Mouse (Mus musculus) cortical plate, adult 2 months (tissue): ENCODE measurements around the gene Sri. TPM values are rescaled to one million over a fixed set of nuclear protein-coding genes. Genes with fewer than 3 reads are reported as not detected.
"Not testable (repeated sequence)": the region's sequence is repeated elsewhere in the genome, so short reads cannot be mapped to it uniquely, and the experiment has no call there.

Experiments
- H3K27ac ChIP-seq: fragments of 200-500 bp; 2 replicates; pipeline ENCODE4 v1.5.1; 2012; ENCODE audit warnings: low read length, control low read depth, inconsistent platforms; ENCODE audit not compliant: insufficient read depth
- H3K4me1 ChIP-seq: fragments of 200-500 bp; 2 replicates; pipeline ENCODE4 v1.6.1; 2011; ENCODE audit warnings: low read length; ENCODE audit not compliant: control insufficient read depth, insufficient read depth
- H3K4me3 ChIP-seq: fragments of 200-500 bp; 2 replicates; pipeline ENCODE4 v1.5.1; 2011; ENCODE audit warnings: mild to moderate bottlenecking, low read length, control low read depth; ENCODE audit not compliant: insufficient read depth
- CTCF ChIP-seq: fragments of 200-500 bp; IDR thresholded peaks from 2 replicates; pipeline ENCODE4 v1.5.1; 2011; ENCODE audit warnings: mild to moderate bottlenecking, control low read depth, low read length; ENCODE audit not compliant: insufficient read depth; ENCODE audit errors: extremely low read depth
- POLR2A ChIP-seq: fragments of 200-500 bp; IDR thresholded peaks from 2 replicates; pipeline ENCODE4 v1.6.1; 2011; ENCODE audit warnings: mild to moderate bottlenecking, low read length, control low read depth; ENCODE audit not compliant: insufficient read depth; ENCODE audit errors: extremely low read depth
- polyA plus RNA-seq: library from polyadenylated mRNA; depleted of rRNA; stranded (reverse); fragments of >200 nt; gene quantifications from 2 replicates; pipeline ENCODE4 v1.2.3, GENCODE M21; 2012; rRNA removed

The Sri gene
- polyA plus RNA-seq, result 108 and 124 TPM in 2 replicates

DNA sequence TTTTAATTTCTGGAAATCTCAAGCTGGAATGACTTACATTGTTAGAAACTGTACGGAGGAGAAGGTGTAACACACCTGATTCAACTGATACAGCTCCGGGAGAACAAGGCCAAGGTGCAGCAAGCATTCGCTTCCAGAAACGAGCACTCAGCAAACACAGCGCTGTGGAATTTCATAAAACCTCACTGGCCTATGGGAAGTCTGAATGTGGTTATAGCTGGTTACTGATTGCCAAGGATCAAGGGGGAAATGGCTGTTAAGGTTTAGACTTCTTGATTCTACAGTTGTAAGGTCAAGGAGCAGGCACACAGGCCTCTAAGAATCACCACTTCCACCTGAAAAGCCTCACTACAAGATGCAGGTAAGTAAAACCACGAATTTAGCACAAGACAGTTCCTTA lies at the start of gene Sri:
Sri (plus strand) TSS at position 224 of the 400 bp plus-strand sequence.
- Histone ChIP-seq H3K27ac (no peak within 1 kb of the TSS), H3K4me1 (no peaks in the 10 kb centered on the region), H3K4me3 (no peak within 1 kb of the TSS)
- TF ChIP-seq POLR2A (no peak), CTCF (no peak)

DNA sequence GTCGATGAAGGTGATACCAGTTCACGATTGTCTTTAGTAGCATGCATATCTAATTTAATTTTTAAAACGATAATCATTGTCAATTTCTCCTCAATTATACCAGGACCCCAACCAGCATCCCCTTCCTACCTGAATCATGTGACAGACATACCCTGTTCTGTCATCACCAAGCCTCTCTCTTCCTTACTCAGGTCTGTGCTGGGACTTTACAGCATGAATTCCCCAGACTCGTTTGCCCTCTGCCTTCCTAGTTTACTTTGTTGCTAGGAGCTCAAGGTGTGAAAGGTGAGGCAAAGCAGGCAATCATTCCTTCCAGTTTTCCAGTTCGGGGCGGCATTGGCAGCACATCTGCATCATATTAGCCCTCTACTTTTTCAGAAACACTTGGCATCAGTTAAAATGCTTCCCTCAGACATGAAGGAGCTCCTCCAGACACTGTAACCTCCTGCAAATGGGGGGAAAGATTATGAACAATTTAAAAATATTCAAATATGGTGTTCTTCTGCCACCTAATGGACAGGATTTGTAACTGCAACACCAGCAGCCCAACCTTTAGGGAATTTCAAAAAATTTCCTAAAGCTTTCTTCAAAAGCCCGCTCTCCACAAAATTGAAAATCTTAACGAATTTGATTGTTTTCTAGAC lies 49.4 kb upstream of the Sri start:
- H3K27ac ChIP-seq, result no peak overlapping the region
- peaks cover 4% of the 10 kb centered on the region for H3K4me1 ChIP-seq
- H3K4me3 ChIP-seq, result no peak overlapping the region
- TF ChIP-seq POLR2A (no peak), CTCF (peak; percentile 31; the same call in 1 of the 2 replicates)

DNA sequence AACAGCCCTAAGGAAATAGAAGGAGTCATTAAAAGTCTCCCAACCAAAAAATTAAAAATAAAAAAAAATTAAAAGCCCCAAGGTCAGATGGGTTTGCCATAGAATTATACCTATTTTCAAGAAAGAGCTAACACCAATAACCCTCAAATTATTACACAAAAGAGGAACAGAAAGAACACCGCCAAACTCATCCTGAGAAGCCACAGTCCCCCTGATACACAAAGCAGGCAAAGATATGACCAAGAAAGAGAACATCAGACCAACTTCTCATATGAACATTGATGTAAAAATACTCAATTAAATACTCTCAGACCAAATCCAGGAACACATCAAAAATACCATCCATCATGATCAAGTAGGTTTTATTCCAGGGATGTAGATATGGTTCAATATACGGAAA lies 48.8 kb upstream of the Sri start:
- Histone ChIP-seq H3K4me3 (no peak overlapping the region), H3K27ac (no peak overlapping the region), H3K4me1 (peaks cover 4% of the 10 kb centered on the region)
- TF ChIP-seq CTCF (no peak), POLR2A (no peak)

DNA sequence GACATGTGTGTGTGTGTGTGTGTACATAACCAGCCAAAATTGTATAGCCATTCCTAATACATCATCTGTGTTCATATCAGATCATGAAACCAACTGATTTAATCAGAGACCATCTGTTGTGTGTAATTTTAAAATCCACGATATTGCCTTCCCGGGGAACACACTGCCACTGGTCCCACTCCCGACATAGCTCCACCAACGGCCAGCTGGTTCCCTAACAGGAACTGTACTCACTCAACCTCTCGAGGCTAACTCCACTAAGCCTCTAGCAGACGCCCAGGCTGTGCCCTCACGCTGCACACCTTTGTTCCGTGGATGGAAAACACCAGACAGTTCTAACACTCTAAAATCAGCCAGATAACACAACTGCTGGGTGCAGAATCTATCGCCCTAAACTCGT lies 45.4 kb upstream of the Sri start:
- TF ChIP-seq CTCF, result no peak
- no peak for TF ChIP-seq POLR2A
- no peak overlapping the region for H3K4me3 ChIP-seq
- peaks cover 4% of the 10 kb centered on the region for H3K4me1 ChIP-seq
- no peak overlapping the region for H3K27ac ChIP-seq

DNA sequence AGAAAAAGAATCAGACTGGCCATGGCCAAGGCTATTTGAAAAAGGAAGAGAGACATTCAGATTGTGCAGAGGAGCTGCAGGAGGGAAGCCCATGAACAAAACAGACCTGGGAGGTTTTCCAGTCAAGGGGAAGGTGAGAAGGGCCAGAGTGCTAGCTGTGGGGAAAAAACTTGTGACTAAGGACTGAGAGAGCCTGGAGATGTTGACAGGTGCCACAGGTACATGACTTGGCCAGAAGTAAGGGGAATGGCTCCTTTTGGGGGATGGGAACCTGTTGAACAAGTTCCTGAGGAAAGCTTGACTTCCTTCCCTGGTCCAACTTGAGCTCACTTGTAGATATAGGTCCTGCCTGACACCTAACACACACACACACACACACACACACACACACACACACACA lies 43.1 kb upstream of the Sri start:
- H3K4me3 ChIP-seq, result no peak overlapping the region
- TF ChIP-seq POLR2A (no peak), CTCF (no peak)
- H3K27ac ChIP-seq, result no peak overlapping the region
- peaks cover 2% of the 10 kb centered on the region; the same call in 1 of the 2 replicates for H3K4me1 ChIP-seq

GRCm38 (mm10) chr5:8013276-8013675 lies 32.6 kb upstream of the Sri start:
- no peak for TF ChIP-seq POLR2A
- no peak for TF ChIP-seq CTCF
- Histone ChIP-seq H3K27ac (no peak overlapping the region), H3K4me3 (no peak overlapping the region), H3K4me1 (no peaks in the 10 kb centered on the region)

GRCm38 (mm10) chr5:8034596-8034995 lies 11.3 kb upstream of the Sri start:
- H3K4me1 ChIP-seq, result not testable (repeated sequence)

GRCm38 (mm10) chr5:8053827-8054226 lies 7.9 kb downstream of the Sri start:
- Histone ChIP-seq H3K4me3 (no peak overlapping the region), H3K27ac (no peak overlapping the region), H3K4me1 (peaks cover 4% of the 10 kb centered on the region)
- TF ChIP-seq POLR2A (no peak), CTCF (no peak)

More at GRCm38 (mm10) chr5:8034596-8034995, 11.3 kb upstream of the Sri start:
- H3K4me3 ChIP-seq, H3K27ac ChIP-seq: not testable (repeated sequence)

- no peak for TF ChIP-seq CTCF
- TF ChIP-seq POLR2A, result no peak
- Histone ChIP-seq H3K4me1 (peaks cover 4% of the 10 kb centered on the region), H3K4me3 (peak overlapping the region; percentile 99), H3K27ac (peak overlapping the region; percentile 94)
Measured at GRCm38 (mm10) chr5:8055721-8056129, 9.8 kb downstream of the Sri start.

DNA sequence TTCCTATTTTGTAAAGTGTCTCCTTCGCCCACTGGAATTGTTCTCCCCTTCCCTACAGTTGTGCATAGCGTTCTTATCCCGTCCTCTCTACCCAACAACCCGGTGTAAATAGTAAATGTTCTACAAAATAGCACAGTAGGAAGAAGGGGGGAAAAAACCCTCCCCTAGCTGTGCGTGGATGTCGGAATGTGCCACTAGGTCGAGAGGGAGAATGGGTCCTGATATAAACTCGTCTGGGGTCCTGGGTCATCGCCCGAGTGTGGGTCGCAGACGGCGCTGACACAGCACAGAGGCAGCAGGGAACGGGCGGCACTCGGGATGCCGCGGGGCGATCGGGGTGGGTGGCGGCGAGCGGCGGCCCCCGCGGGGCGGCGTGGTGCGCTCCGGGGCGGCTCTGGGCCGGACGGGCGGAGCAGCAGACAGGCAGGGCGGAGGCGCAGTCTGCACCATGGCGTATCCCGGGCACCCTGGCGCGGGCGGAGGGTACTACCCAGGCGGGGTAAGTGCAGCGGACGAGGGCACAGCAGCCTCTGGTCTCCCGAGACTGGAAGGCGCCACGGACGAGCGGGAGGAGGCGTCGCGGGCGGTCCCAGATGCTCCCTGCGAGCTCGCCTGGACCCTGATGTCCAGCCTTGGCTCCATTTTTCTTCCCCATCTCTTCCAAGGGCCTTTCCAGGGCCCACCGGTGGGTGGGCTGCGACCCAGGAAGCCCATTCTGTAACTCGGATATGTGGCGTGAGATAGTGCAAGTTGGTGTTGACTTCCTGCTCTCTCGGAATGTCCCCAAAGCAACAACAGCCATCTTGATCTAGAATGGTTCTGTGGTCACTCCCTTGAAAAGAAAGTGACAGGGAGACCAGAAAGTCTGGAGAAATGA lies 10.5 kb downstream of the Sri start:
- Histone ChIP-seq H3K4me1 (peaks cover 4% of the 10 kb centered on the region), H3K27ac (peak overlapping the region; percentile 94), H3K4me3 (peak overlapping the region; percentile 99)
- TF ChIP-seq CTCF, result no peak
- peak; percentile 70 for TF ChIP-seq POLR2A
